Mouse (Mus musculus) limb, embryonic 14.5 days (tissue): Measurements from ENCODE around the gene Opa3. TPM values are rescaled to one million over a fixed set of nuclear protein-coding genes. Genes with fewer than 3 reads are reported as not detected.

Source experiments
- ATAC-seq: fragments of 200-750 bp; cut with Nextera tagmentation; 2 replicates; pipeline ENCODE4 v1.8.0; 2017; ENCODE audit warnings: low read depth, moderate number of reproducible peaks, moderate TSS enrichment; ENCODE audit not compliant: low FRiP score
- DNase-seq: peaks from one replicate; pipeline ENCODE4 v3.0.0-alpha.2; 2015; ENCODE audit warnings: low spot score
- H3K27ac ChIP-seq: fragments of 300-500 bp; sonication (generic); replicated peaks from 2 replicates; pipeline ENCODE4 v1.5.1; 2014; ENCODE audit warnings: low read depth, mild to moderate bottlenecking, low read length, moderate library complexity, mixed read lengths
- H3K27me3 ChIP-seq: fragments of 300-500 bp; sonication (generic); 2 replicates; pipeline ENCODE4 v1.6.1; 2014; ENCODE audit warnings: low read length, mixed read lengths; ENCODE audit not compliant: control insufficient read depth, insufficient read depth
- H3K36me3 ChIP-seq: fragments of 300-500 bp; sonication (generic); 2 replicates; pipeline ENCODE4 v1.6.1; 2014; ENCODE audit warnings: mild to moderate bottlenecking, low read length, moderate library complexity, mixed read lengths; ENCODE audit not compliant: control insufficient read depth, insufficient read depth
- H3K4me1 ChIP-seq: fragments of 300-500 bp; sonication (generic); 2 replicates; pipeline ENCODE4 v1.6.1; 2014; ENCODE audit warnings: antibody characterized with exemption, low read length, mixed read lengths; ENCODE audit not compliant: control insufficient read depth, insufficient read depth
- H3K4me2 ChIP-seq: fragments of 300-500 bp; sonication (generic); replicated peaks from 2 replicates; pipeline ENCODE4 v1.6.1; 2014; ENCODE audit warnings: low read depth, mild to moderate bottlenecking, low read length, moderate library complexity; ENCODE audit not compliant: severe bottlenecking
- H3K4me3 ChIP-seq: fragments of 300-500 bp; sonication (generic); replicated peaks from 2 replicates; pipeline ENCODE4 v1.5.1; 2014; ENCODE audit warnings: low read length
- H3K9ac ChIP-seq: fragments of 300-500 bp; sonication (generic); 2 replicates; pipeline ENCODE4 v1.6.1; 2014; ENCODE audit warnings: mild to moderate bottlenecking, low read depth, low read length, moderate library complexity; ENCODE audit not compliant: severe bottlenecking
- H3K9me3 ChIP-seq: fragments of 300-500 bp; sonication (generic); 2 replicates; pipeline ENCODE4 v1.6.1; 2016; ENCODE audit warnings: low read length; ENCODE audit not compliant: control insufficient read depth
- POLR2A ChIP-seq: fragments of 200-500 bp; IDR thresholded peaks from 2 replicates; pipeline ENCODE4 v1.8.0; 2012; ENCODE audit warnings: inconsistent platforms, mild to moderate bottlenecking, moderate library complexity, borderline replicate concordance; ENCODE audit not compliant: insufficient read depth, insufficient read length; ENCODE audit errors: extremely low read depth
- WGBS: fragments of 180-500 bp; shearing (Covaris S2); extraction: QIAGEN DNeasy Blood & Tissue Kit; methylation state at CpG from one replicate; pipeline ENCODE4 v1.1.7; 2014; 5-methylcytosine and 5-hydroxymethylcytosine counted together
- polyA plus RNA-seq, 2 experiments: library from polyadenylated mRNA; depleted of rRNA in 1 of 2; stranded (reverse) in 1 of 2; unstranded in 1 of 2; fragments of >200 nt; fragmentation: Nextera tagmentation in 1 of 2; extraction: Ambion mirVana in 1 of 2; gene quantifications; 2 replicates each; pipeline versions ENCODE4 v1.2.1 to v1.2.3; 2012 to 2014

The Opa3 gene
- polyA plus RNA-seq, 2 experiments, result 19.6 to 27.5 TPM

- no peak overlapping the region for H3K9ac ChIP-seq
- H3K4me2 ChIP-seq, result no peak overlapping the region
- no peaks in the 10 kb centered on the region for H3K9me3 ChIP-seq
- DNase-seq, result peak; percentile 88
- no peak overlapping the region for H3K27ac ChIP-seq
- 0% methylated on average over 1 of the region's 1 CpGs for WGBS
- TF ChIP-seq POLR2A, result no peak
- no peaks in the 10 kb centered on the region for H3K36me3 ChIP-seq
- peak; percentile 86 for ATAC-seq
- no peak overlapping the region for H3K4me3 ChIP-seq
- H3K4me1 ChIP-seq, result no peaks in the 10 kb centered on the region
- no peaks in the 10 kb centered on the region for H3K27me3 ChIP-seq
These were observed 11.3 kb downstream of the Opa3 start for GRCm38 (mm10) chr7:19239423-19239822.

DNA sequence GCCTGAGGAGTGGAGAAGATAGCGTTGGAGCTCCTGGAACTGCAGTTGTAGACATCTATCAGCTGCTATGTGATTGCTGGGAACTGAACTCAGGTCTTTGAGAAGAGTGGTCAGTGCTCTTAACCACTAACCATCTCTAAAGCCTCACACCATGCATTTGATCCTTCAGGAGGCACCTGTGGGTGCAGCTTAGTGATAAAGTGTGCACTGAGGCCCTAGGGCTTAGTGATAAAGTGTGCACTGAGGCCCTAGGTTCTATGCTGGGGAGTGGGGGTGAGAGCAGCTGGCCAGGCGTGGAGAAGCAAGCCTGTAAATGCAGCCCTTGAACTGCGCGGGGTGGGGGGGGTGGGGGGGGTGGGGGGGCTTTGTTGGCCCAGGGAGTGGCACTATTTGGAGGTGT is 11.9 kb downstream of the Opa3 start:
- ATAC-seq, result no peak
- H3K9ac ChIP-seq, result no peak overlapping the region
- no peak overlapping the region for H3K27ac ChIP-seq
- no peak for TF ChIP-seq POLR2A
- H3K36me3 ChIP-seq, result peaks cover 4% of the 10 kb centered on the region; the same call in 1 of the 2 replicates
- no peak overlapping the region for H3K4me3 ChIP-seq
- no peaks in the 10 kb centered on the region for H3K9me3 ChIP-seq
- no peak overlapping the region for H3K4me2 ChIP-seq
- no peak for DNase-seq
- H3K27me3 ChIP-seq, result no peaks in the 10 kb centered on the region
- H3K4me1 ChIP-seq, result no peaks in the 10 kb centered on the region
- WGBS, result 78% methylated on average over 1 of the region's 4 CpGs

DNA sequence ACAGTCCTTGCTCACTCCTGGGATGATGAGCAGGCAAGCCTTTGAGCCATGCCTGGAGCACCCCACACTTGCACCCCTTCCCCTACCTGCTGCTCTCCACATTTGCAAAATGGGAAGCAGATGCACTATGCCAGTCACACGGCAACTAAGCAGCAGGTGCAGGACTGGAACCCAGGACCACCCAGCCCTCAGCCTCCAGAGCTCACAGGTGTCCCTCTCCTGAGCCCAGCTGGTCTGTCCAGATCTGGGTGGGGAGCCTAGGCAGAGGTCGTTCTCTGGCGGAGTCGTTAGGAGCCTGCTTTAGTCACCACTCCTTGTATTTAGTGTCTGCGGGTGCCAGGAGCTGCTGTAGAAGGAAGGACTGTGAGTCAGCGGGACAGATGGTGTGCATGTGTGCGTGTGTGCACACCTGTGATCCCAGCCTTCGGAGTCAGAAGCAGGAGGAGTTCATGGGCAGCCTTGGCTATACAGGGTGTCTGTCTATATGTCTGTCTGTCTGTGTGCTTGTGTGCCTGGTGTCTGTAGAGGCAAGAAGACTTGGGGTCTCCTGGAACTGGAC is 12.8 kb downstream of the Opa3 start:
- no peak overlapping the region for H3K27ac ChIP-seq
- peaks cover 13% of the 10 kb centered on the region; the same call in 1 of the 2 replicates for H3K36me3 ChIP-seq
- no peak for DNase-seq
- no peak for TF ChIP-seq POLR2A
- no peaks in the 10 kb centered on the region for H3K27me3 ChIP-seq
- no peak for ATAC-seq
- H3K9ac ChIP-seq, result no peak overlapping the region
- no peak overlapping the region for H3K4me3 ChIP-seq
- no peaks in the 10 kb centered on the region for H3K4me1 ChIP-seq
- 73% methylated on average over 8 of the region's 8 CpGs for WGBS
- no peaks in the 10 kb centered on the region for H3K9me3 ChIP-seq
- no peak overlapping the region for H3K4me2 ChIP-seq

GRCm38 (mm10) chr7:19242005-19242404 is 13.9 kb downstream of the Opa3 start:
- H3K27me3 ChIP-seq, result no peaks in the 10 kb centered on the region
- no peaks in the 10 kb centered on the region for H3K9me3 ChIP-seq
- no peak for TF ChIP-seq POLR2A
- no peak overlapping the region for H3K4me3 ChIP-seq
- no peak overlapping the region for H3K9ac ChIP-seq
- DNase-seq (no peak), ATAC-seq (no peak)
- H3K4me2 ChIP-seq, result no peak overlapping the region
- H3K36me3 ChIP-seq, result peaks cover 20% of the 10 kb centered on the region
- H3K4me1 ChIP-seq, result no peaks in the 10 kb centered on the region
- whole genome bisulfite sequencing, result 82% methylated on average over 1 of the region's 1 CpGs
- H3K27ac ChIP-seq, result no peak overlapping the region

GRCm38 (mm10) chr7:19243858-19244257 is 15.7 kb downstream of the Opa3 start:
- 83% methylated on average over 5 of the region's 5 CpGs for WGBS
- no peak for TF ChIP-seq POLR2A
- DNase-seq, result no peak
- no peak overlapping the region for H3K27ac ChIP-seq
- no peak overlapping the region for H3K9ac ChIP-seq
- no peak overlapping the region for H3K4me3 ChIP-seq
- no peaks in the 10 kb centered on the region for H3K9me3 ChIP-seq
- no peaks in the 10 kb centered on the region for H3K4me1 ChIP-seq
- H3K4me2 ChIP-seq, result no peak overlapping the region
- peaks cover 23% of the 10 kb centered on the region for H3K36me3 ChIP-seq
- no peak for ATAC-seq
- no peaks in the 10 kb centered on the region for H3K27me3 ChIP-seq

- Histone ChIP-seq H3K27ac (no peak overlapping the region), H3K9ac (no peak overlapping the region), H3K27me3 (no peaks in the 10 kb centered on the region), H3K9me3 (no peaks in the 10 kb centered on the region), H3K4me3 (no peak overlapping the region), H3K4me1 (no peaks in the 10 kb centered on the region), H3K36me3 (peaks cover 23% of the 10 kb centered on the region), H3K4me2 (no peak overlapping the region)
- DNase-seq (no peak), ATAC-seq (no peak)
- no peak for TF ChIP-seq POLR2A
- 94% methylated on average over 3 of the region's 3 CpGs for WGBS
These were observed 16.9 kb downstream of the Opa3 start for GRCm38 (mm10) chr7:19245083-19245482.
